Mouse (Mus musculus): ENCODE measurements around the gene Mrpl24.

DNA sequence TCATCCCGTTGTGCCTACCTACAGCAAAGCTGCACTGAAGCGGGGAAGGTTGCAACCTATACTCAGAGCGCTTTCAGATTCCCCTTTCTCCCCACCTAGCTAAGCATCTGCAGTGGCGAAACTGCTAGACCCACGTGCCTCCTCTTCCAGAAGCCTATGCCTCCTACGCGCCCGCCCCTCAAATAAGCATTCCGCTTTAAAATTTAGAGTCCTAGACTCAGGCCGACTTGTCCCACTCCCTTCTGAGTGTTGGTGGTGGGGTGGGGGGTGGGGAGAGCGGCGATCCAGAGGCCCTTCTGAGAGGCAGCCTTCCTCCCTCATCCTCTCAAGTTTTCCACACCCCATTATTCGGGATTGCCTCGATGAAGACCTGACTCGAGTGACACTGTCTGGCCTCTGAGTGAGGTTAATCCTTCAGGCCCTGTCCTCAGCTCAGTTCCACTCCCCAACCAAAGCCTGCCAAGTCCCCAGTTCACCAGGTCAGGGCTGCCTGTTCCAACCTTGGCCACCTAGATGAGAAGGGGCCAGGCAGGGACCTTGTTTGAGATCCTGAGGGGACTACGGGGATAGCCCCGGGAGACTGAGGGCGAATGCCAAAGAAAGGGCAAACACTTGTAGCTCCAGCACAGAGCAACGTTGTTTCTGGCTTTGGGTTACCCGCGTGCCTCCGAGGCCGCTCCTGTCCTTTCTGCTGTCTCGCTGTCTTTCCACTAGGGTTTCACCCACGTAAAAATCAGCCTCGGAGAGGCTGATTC is 27.9 kb downstream of the Mrpl24 start:
- TF ChIP-seq CTCF (IDR thresholded peaks at IDR 0.05; ENCODE audit: low read depth) (no peak), EP300 (IDR thresholded peaks at IDR 0.05; ENCODE audit: low read depth) (no peak)
